Mouse (Mus musculus) limb, embryonic 11.5 days (tissue): ENCODE results near the gene Samd4. TPM values are rescaled to one million over a fixed set of nuclear protein-coding genes. Genes with fewer than 3 reads are reported as not detected.

Source experiments
- ATAC-seq: fragments of 200-750 bp; cut with Nextera tagmentation; 2 replicates; pipeline ENCODE4 v1.8.0; 2017; ENCODE audit warnings: low read depth; ENCODE audit not compliant: insufficient number of reproducible peaks, low FRiP score, low TSS enrichment
- DNase-seq: peaks from one replicate; pipeline ENCODE4 v3.0.0-alpha.2; 2015; ENCODE audit warnings: low spot score
- H3K27ac ChIP-seq: fragments of 300-500 bp; sonication (generic); replicated peaks from 2 replicates; pipeline ENCODE4 v1.5.1; 2014; ENCODE audit warnings: low read depth, mild to moderate bottlenecking, low read length
- H3K27me3 ChIP-seq: fragments of 300-500 bp; sonication (generic); 2 replicates; pipeline ENCODE4 v1.6.1; 2014; ENCODE audit warnings: mild to moderate bottlenecking, low read length, mixed read lengths; ENCODE audit not compliant: control insufficient read depth, insufficient read depth
- H3K36me3 ChIP-seq: fragments of 300-500 bp; sonication (generic); 2 replicates; pipeline ENCODE4 v1.6.1; 2014; ENCODE audit warnings: mild to moderate bottlenecking, low read length, moderate library complexity, mixed read lengths; ENCODE audit not compliant: control insufficient read depth, insufficient read depth
- H3K4me1 ChIP-seq: fragments of 300-500 bp; sonication (generic); 2 replicates; pipeline ENCODE4 v1.6.1; 2014; ENCODE audit warnings: low read length, mixed read lengths; ENCODE audit not compliant: control insufficient read depth, insufficient read depth
- H3K4me2 ChIP-seq: fragments of 300-500 bp; sonication (generic); 2 replicates; pipeline ENCODE4 v1.6.1; 2014; ENCODE audit warnings: low read depth, mild to moderate bottlenecking, moderate library complexity; ENCODE audit not compliant: severe bottlenecking
- H3K4me3 ChIP-seq: fragments of 300-500 bp; sonication (generic); 2 replicates; pipeline ENCODE4 v1.5.1; 2014; ENCODE audit warnings: low read depth, low read length
- H3K9ac ChIP-seq: fragments of 300-500 bp; sonication (generic); 2 replicates; pipeline ENCODE4 v1.6.1; 2014; ENCODE audit warnings: mild to moderate bottlenecking, low read length
- H3K9me3 ChIP-seq: fragments of 300-500 bp; sonication (generic); 2 replicates; pipeline ENCODE4 v1.6.1; 2016; ENCODE audit warnings: low read length; ENCODE audit not compliant: control insufficient read depth
- WGBS: fragments of 180-500 bp; shearing (Covaris S2); extraction: QIAGEN DNeasy Blood & Tissue Kit; methylation state at CpG from one replicate; pipeline ENCODE4 v1.1.7; 2014; 5-methylcytosine and 5-hydroxymethylcytosine counted together
- polyA plus RNA-seq: library from polyadenylated mRNA; unstranded; fragments of >200 nt; fragmentation: Nextera tagmentation; extraction: Ambion mirVana; gene quantifications from 2 replicates; pipeline ENCODE4 v1.2.1, GENCODE M21; 2014

Samd4 gene
- polyA plus RNA-seq, 1 experiment from 2014 or later, result 3.0 TPM

DNA sequence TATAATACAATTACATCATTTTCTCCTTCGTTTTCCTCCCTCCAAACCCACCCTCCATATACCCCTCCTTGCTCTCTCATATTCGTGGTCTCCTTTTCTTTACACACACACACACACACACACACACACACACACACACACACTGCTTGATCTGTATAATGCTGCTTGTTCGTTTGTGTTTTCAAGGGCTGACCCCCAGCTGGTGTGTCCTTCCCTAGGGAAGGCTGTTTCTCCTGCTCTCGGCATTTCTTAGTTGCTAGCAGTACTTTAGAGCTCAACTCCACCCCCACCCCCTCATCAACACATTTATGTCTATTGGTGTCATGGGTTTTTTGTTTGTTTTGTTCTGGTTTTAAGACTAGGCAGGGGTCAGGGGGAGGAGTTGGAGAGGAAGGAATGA lies 149.5 kb downstream of the Samd4 start:
- ATAC-seq, result no peak
- Histone ChIP-seq H3K27ac (no peak overlapping the region), H3K27me3 (no peaks in the 10 kb centered on the region), H3K9ac (no peak overlapping the region), H3K36me3 (no peaks in the 10 kb centered on the region), H3K4me2 (no peak overlapping the region), H3K4me3 (no peak overlapping the region), H3K9me3 (no peaks in the 10 kb centered on the region), H3K4me1 (no peaks in the 10 kb centered on the region)
- 51% methylated on average over 4 of the region's 4 CpGs for WGBS
- DNase-seq, result no peak

- H3K27ac ChIP-seq, result no peak overlapping the region
- no peak for DNase-seq
- ATAC-seq, result no peak
- no peak overlapping the region for H3K4me2 ChIP-seq
- no peaks in the 10 kb centered on the region for H3K36me3 ChIP-seq
- no peaks in the 10 kb centered on the region for H3K4me1 ChIP-seq
- H3K9me3 ChIP-seq, result no peaks in the 10 kb centered on the region
- H3K27me3 ChIP-seq, result no peaks in the 10 kb centered on the region
- WGBS, result 89% methylated on average over 5 of the region's 5 CpGs
- no peak overlapping the region for H3K9ac ChIP-seq
- H3K4me3 ChIP-seq, result no peak overlapping the region
Observed at GRCm38 (mm10) chr14:47033423-47033822, 150.8 kb downstream of the Samd4 start.

- DNase-seq (no peak), ATAC-seq (no peak)
- Histone ChIP-seq H3K4me3 (no peak overlapping the region), H3K9ac (no peak overlapping the region), H3K27me3 (no peaks in the 10 kb centered on the region), H3K4me2 (no peak overlapping the region), H3K27ac (no peak overlapping the region), H3K4me1 (no peaks in the 10 kb centered on the region), H3K9me3 (no peaks in the 10 kb centered on the region), H3K36me3 (no peaks in the 10 kb centered on the region)
- WGBS, result 89% methylated on average over 3 of the region's 3 CpGs
Observed at GRCm38 (mm10) chr14:47041699-47042098, 159.0 kb downstream of the Samd4 start.

GRCm38 (mm10) chr14:47049051-47049450 lies 166.4 kb downstream of the Samd4 start:
- DNase-seq (no peak), ATAC-seq (no peak)
- H3K27me3 ChIP-seq, result no peaks in the 10 kb centered on the region
- H3K4me2 ChIP-seq, result no peak overlapping the region
- H3K9me3 ChIP-seq, result no peaks in the 10 kb centered on the region
- H3K27ac ChIP-seq, result no peak overlapping the region
- H3K4me1 ChIP-seq, result no peaks in the 10 kb centered on the region
- whole genome bisulfite sequencing, result 90% methylated on average over 6 of the region's 6 CpGs
- no peak overlapping the region for H3K9ac ChIP-seq
- H3K4me3 ChIP-seq, result no peak overlapping the region
- H3K36me3 ChIP-seq, result no peaks in the 10 kb centered on the region

- 84% methylated on average over 5 of the region's 5 CpGs for WGBS
Observed at GRCm38 (mm10) chr14:47051743-47052610, 169.3 kb downstream of the Samd4 start.

GRCm38 (mm10) chr14:47053101-47053500 lies 170.4 kb downstream of the Samd4 start:
- no peaks in the 10 kb centered on the region for H3K9me3 ChIP-seq
- H3K4me3 ChIP-seq, result no peak overlapping the region
- DNase-seq (no peak), ATAC-seq (no peak)
- H3K4me2 ChIP-seq, result no peak overlapping the region
- no peaks in the 10 kb centered on the region for H3K36me3 ChIP-seq
- WGBS, result 96% methylated on average over 1 of the region's 1 CpGs
- no peak overlapping the region for H3K9ac ChIP-seq
- H3K4me1 ChIP-seq, result no peaks in the 10 kb centered on the region
- no peaks in the 10 kb centered on the region for H3K27me3 ChIP-seq
- no peak overlapping the region for H3K27ac ChIP-seq

More at GRCm38 (mm10) chr14:47051743-47052610, 169.3 kb downstream of the Samd4 start:
- H3K9ac ChIP-seq, result no peak overlapping the region
- no peaks in the 10 kb centered on the region for H3K36me3 ChIP-seq
- no peaks in the 10 kb centered on the region for H3K27me3 ChIP-seq
- H3K4me3 ChIP-seq, result no peak overlapping the region
- H3K27ac ChIP-seq, result no peak overlapping the region
- H3K9me3 ChIP-seq, result no peaks in the 10 kb centered on the region
- no peak for DNase-seq
- no peaks in the 10 kb centered on the region for H3K4me1 ChIP-seq
- ATAC-seq, result no peak
- H3K4me2 ChIP-seq, result no peak overlapping the region

DNA sequence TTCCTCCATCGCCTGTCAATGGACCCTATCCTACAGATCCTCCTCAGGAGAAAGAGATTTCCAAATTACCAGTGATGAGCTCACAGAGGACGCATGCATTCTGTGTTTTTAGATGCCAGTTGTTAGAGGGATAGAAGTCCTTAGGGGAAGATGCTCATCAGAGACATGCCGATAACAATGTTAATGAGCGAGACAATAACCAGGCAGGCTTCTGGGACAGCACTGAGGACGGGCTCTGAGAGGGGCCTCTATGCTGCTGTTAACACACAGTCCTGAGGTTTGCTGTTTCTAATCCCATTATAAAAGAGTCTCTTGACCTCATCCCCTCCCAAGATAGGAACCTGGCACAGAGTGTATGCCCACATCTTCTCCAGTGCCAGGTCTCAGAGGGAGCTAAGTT lies 171.2 kb downstream of the Samd4 start:
- DNase-seq (no peak), ATAC-seq (no peak)
- Histone ChIP-seq H3K36me3 (no peaks in the 10 kb centered on the region), H3K4me2 (no peak overlapping the region), H3K9ac (no peak overlapping the region), H3K4me3 (no peak overlapping the region), H3K4me1 (no peaks in the 10 kb centered on the region), H3K27me3 (no peaks in the 10 kb centered on the region), H3K27ac (no peak overlapping the region), H3K9me3 (no peaks in the 10 kb centered on the region)
- 84% methylated on average over 5 of the region's 5 CpGs for WGBS

DNA sequence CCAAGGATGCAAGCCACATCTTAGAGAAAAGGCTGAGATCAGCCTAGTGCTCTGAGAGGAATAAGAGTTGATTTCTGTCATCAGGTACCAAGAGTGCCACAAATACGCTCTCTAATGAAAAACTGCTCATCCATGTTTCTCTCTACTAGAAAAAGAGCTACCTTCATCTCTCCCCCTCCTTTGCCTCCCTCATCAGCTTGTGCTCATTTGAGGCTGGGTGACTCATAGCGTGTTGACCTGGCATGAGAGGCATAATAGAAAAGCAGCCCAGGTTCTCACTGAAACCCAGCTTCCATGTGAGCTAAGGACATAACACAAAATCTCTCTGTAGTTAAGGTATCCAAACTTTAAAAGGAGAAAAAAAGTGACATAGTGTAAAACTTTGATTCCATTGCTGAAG lies 176.3 kb downstream of the Samd4 start:
- no peak overlapping the region for H3K4me3 ChIP-seq
- H3K27ac ChIP-seq, result no peak overlapping the region
- DNase-seq, result no peak
- no peak overlapping the region for H3K4me2 ChIP-seq
- no peaks in the 10 kb centered on the region for H3K9me3 ChIP-seq
- no peaks in the 10 kb centered on the region for H3K27me3 ChIP-seq
- H3K9ac ChIP-seq, result no peak overlapping the region
- H3K36me3 ChIP-seq, result no peaks in the 10 kb centered on the region
- no peaks in the 10 kb centered on the region for H3K4me1 ChIP-seq
- ATAC-seq, result no peak
- whole genome bisulfite sequencing, result 92% methylated on average over 2 of the region's 2 CpGs

DNA sequence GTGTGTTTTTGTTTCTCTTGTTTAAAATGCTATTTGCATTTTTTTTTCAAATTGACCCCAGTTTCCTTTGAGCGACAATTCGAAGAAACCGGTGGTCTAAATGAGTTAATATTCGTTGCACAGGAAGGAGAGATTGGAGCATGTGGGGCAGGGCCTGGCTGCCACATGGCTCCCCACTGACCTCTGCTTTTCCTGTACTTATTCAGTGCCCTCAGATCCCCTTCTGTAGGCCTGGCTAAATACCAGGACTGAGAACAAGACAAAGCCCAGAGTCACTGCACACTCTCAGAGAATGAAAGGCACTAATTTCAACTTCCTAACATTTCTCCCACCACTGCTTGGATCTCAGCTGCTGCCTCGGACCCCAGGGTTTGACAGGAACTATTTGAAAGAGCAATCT lies 182.4 kb downstream of the Samd4 start:
- DNase-seq (no peak), ATAC-seq (no peak)
- H3K9me3 ChIP-seq, result no peaks in the 10 kb centered on the region
- no peak overlapping the region; the same call in 1 of the 2 replicates for H3K27ac ChIP-seq
- no peaks in the 10 kb centered on the region for H3K4me1 ChIP-seq
- no peak overlapping the region for H3K4me2 ChIP-seq
- H3K9ac ChIP-seq, result no peak overlapping the region
- H3K27me3 ChIP-seq, result no peaks in the 10 kb centered on the region
- no peaks in the 10 kb centered on the region for H3K36me3 ChIP-seq
- 35% methylated on average over 5 of the region's 5 CpGs for WGBS
- no peak overlapping the region for H3K4me3 ChIP-seq
